Mouse (Mus musculus) C2C12 (cell line): ENCODE results near the gene Dcps.

Experiments
- CTCF ChIP-seq: IDR thresholded peaks from one replicate; pipeline ENCODE4 v1.5.1; 2011; ENCODE audit not compliant: control insufficient read depth, insufficient read depth, insufficient read length
- FOSL1 ChIP-seq: IDR thresholded peaks from one replicate; pipeline ENCODE4 v1.8.0; 2011; ENCODE audit warnings: mild to moderate bottlenecking, low read length; ENCODE audit not compliant: poor library complexity, insufficient read depth, severe bottlenecking
- MAX ChIP-seq: IDR thresholded peaks from one replicate; pipeline ENCODE4 v1.6.1; 2011; ENCODE audit warnings: mild to moderate bottlenecking, control low read depth

DNA sequence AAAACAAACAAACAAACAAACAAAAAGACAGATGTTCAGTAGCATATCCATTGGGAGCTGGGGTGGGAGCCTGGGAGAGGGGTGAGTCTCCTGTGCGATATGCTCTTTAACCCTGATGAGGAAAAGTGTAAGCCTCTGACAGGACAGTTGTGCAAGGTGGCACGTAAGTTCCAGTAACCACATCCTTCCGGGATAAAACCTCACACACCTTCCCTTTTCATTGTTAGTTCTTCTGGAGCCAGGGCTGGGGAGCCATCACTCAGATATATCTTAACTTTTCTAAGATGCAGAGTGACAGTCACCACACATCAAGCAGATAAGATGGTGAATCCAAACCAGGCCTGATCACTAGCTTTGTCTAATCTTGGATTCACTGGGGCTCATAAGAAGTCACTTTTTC, 18.2 kb upstream of the Dcps start:
- TF ChIP-seq CTCF (no peak), MAX (no peak), FOSL1 (no peak)
